Mouse (Mus musculus): ENCODE measurements at regions not wholly inside any gene's neighbourhood (a gene's known extent, or its start where the extent isn't known, plus 50 kb on each side); places are given as distances from the start of the nearest gene placed in this dataset.
A peak's percentile ranks its signal among the peaks of the same experiment; 100 is the strongest.

DNA sequence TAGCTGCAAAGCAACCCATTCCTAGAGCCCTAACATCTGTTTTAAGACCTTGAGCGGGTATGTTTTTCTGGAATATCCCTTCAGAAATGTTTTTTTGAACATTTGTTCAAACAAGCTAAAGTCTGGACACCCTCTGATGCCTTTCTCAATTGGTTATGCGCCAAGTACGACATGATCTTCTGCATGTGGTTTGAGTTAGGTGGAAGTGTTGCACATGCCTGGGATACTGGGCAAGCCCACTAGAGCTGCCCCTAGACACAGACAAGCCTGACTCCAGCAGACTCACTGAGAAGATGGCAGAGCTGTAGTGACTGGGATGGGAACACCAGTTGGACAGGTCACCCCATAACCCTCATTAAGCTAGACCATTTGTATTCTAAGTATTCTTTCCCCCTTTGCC lies 153.2 kb upstream of the Cypt2 start:
- DNase-seq (ENCODE audit: low read depth, low spot score): no peak

DNA sequence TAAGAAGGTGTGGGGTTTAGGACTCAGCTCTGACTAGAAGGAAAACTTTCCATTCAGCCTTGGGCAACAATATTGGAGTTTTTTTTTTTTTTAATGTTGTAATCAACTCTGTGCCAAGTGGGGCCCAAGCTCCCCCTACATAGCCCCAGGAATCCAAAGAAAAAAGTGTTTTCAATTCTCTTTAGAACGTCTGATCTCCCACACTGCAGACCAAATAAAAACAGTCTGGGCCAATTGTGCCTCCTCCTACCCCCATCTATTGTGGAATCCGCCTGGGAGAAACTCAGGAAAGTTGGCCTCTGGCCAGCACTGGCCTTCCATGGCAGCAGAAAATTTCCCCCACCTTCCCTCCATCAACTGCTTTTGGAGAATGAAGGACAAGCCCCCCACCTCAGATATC lies 133.3 kb upstream of the Cypt2 start:
- DNase-seq (ENCODE audit: low read depth, low spot score): no peak

DNA sequence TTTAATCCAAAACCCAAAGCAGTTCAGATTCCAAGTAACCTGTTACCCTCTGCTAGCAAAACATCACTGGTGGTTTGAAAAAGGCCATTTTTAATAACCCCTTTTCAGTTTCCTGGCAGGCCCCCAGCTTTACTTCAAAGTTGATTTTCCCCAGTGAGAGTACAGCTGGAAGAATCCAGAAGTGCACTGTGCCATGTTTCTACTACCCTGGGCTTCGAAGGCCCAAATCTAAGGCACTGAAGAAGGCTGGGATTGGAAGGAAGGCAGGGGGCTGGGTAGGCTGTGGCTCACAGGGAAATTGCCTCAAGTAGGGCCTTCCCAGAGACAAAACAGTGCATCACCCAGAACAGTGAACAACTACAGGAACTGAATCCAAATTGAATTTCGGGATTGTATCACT lies 131.6 kb upstream of the Cypt2 start:
- no peak for DNase-seq (ENCODE audit: low read depth, low spot score)

DNA sequence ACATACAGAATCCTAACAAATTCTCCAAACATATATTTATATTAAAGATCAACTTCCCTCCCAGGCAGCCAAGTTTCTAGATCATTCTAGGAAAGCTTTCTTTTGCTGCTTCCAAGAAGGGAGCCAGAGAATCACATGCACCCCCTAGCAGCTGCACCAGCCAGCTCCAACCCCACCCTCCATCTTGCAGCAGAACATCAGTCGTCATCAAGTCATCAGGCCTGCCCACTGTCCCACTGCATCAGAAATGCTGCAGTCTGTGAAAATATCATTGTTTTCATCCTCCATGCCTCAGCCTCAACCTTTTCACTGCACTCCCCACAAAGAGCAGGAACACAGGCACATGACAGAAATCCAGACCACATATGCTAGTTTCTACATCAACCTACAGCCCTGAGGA lies 109.1 kb upstream of the Cypt2 start:
- DNase-seq (ENCODE audit: low read depth, low spot score): no peak

DNA sequence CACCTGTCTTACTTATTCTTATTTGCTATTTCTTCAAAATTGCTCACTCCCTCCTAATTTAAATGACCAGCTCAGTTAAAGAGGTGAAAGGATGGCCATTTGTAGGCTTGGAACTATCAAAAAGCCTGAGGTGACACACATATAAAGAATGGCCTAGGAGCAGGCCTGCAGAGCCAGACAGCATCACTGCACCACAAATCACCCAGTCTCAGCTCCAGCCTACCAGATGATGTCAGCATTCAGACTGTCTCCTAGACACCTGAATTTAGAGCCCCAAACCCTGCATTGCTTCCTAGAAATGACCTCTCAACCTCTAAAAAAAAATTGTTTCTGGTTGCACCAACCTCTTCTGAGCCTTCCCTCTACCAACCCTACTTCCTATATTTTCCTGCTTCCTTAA lies 108.5 kb upstream of the Cypt2 start:
- DNase-seq (ENCODE audit: low read depth, low spot score): no peak

DNA sequence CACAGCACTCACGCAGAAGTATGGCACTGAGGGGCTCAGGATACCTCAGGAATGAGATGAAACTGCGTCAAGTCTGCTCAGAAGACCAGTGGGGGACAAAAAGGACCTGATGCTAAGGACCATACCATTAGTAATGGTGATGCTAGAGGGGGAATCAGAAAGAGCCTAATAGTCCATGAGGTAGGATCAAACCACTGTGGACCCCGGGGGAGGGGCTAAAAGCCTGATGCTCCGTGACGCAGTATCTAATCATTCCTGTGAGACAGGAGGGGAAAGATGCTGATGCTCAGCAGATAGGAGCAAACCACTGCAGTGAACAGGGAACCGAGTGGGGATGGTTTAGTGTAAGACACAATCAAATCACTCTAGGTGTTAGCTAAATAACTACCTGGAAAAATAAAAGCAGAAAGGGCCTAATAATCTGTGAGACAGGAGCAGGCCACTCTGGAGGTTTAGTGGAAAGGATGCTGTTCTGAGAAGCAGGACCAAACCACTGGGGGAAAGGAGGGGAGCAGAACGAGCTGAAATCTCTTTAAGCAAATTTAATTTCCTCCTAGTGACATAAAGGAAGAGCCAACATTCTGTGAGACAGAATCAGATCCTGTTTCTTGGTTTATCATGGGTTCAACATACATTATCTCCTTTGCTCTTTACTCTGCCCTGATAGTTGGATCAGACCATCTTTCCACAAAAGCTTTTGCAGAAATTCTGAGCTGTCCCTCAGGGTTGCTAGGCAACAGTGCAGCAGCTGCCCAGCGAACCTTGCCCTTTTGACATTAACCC lies 107.7 kb upstream of the Cypt2 start:
- DNase-seq (ENCODE audit: low read depth, low spot score): no peak

DNA sequence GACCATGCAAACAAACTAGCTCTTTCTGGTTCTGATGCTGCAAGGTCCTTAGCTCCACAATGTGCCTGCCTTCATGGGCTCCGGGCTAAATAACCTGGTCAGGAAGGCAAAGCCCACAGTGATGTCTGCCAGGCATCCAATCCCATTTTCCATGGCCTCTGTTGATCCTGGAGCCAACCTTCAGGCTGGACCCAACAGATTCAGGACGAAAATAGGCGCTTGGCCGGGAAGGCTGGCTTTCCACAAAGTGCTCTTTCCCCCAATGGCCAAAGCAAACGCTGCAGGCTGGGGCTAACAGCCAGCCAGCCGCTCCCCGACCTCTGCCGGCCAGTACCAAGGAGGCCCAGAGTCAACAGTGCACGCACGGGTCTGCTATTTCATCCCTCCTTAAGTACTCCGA lies 106.3 kb upstream of the Cypt2 start:
- DNase-seq (ENCODE audit: low read depth, low spot score): no peak

DNA sequence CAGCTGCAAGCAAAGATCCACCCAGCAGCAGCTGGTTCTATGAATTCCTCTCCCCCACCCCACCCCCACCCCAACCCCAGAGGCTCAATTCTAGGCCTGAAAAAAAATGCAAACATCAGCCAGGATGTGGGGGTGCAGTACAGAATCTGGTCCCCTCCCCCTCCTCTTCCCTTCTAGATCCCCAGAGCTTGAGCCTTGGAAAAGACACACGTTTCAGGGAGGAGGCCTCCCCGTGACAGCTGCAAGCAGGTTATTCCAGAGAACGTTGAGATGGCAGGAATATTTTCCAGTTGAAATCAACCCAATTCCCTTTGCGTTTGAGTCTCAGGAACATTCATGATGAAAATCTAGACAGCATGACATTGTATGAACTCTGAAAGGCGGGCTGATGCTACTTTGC lies 86.2 kb upstream of the Cypt2 start:
- no peak for DNase-seq (ENCODE audit: low read depth, low spot score)

DNA sequence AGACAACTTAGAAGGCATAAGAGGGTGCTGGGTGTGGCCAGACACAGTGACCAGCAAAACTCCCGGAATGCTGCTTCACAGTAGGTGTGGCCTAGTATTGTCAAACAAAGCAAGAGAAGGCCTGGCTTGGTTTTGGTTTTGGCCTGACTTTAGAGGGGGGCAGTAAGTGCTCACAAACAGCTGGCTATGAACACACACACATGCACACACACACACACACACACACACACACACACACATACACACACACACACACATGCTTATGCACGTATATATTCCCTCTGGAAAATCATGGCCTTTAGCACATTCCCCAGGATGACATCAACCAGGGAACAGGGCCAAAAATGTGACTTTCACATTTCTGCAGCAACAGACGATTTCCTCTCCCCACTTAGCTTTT lies 78.6 kb upstream of the Cypt2 start:
- DNase-seq (ENCODE audit: low read depth, low spot score): peak; percentile 56

All from 3T3-L1 (cell line).